Mouse (Mus musculus) lung, postnatal 36 days (tissue): ENCODE data around the gene Tlr9.

Source experiments
- DNase-seq: peaks from one replicate; pipeline ENCODE4 v3.0.0; 2022; ENCODE audit warnings: mixed read lengths

Gene Tlr9

DNA sequence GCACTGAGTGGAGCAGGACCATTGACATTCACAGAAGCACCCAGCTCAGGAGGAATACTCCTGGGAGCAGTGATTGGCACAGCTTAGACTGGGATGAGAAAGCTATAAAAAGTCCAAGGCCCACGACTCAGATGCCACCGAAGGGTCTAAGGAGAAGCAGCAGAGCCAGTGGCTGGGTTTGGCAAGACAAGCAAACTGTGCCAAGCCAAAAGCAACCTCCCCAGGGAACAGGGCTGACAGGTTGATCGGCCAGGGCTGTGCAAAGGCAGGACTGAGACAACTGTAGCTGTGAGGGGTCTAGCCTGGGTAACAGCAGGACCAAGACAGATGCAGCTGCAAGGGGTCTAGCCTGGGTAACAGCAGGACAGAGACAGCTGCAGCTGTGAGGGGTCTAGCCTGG lies 10.6 kb downstream of the Tlr9 start:
- no peak for DNase-seq

DNA sequence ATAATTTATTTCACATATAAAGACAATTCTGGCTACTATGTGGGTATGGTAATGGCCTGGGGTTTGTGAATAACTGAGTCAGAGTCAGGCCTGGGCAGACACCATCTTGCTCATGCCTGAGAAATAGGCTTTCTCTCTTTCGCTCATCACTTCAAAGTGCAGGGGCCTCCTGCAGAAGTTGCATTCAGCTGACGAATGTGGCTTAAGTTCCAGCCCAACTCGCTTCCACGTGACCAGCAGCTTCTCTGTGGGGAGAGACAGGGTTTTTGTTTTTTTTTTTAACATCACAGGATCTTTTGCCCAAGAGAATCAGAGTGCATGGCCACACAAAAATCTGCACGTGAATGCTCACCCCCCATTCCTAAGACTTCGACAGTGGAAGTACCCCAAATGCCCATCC lies 11.6 kb downstream of the Tlr9 start:
- no peak for DNase-seq

DNA sequence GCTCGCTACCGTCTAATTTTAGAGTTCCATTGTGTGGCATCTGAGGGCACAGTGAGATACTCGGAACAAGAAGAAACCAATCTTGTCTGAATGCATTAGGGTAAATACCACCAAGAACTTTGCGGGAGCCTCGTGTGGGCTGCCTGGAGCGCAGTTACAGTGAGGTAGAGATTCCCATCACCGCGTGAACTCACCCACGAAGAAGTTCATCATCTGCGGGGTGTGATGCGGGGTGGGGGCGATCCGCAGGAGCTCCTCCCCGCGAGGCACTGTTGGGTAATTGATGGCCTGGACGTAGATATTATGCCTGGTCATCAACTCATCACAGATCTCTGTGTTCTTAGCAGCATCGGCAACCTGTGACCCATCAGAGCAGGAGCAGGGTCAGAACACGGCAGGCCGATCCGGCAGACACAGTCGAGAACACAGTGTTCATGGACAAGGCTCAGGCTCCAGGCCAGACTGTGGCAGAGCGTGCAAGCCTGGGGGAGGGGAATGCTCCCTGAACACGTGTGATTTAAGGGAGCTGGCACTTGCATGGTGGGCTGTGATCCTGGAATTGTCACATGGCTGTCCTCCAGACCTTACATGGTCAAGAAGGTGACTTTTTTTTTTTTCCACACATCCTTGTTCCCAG lies 12.9 kb downstream of the Tlr9 start:
- peak; percentile 71 for DNase-seq

DNA sequence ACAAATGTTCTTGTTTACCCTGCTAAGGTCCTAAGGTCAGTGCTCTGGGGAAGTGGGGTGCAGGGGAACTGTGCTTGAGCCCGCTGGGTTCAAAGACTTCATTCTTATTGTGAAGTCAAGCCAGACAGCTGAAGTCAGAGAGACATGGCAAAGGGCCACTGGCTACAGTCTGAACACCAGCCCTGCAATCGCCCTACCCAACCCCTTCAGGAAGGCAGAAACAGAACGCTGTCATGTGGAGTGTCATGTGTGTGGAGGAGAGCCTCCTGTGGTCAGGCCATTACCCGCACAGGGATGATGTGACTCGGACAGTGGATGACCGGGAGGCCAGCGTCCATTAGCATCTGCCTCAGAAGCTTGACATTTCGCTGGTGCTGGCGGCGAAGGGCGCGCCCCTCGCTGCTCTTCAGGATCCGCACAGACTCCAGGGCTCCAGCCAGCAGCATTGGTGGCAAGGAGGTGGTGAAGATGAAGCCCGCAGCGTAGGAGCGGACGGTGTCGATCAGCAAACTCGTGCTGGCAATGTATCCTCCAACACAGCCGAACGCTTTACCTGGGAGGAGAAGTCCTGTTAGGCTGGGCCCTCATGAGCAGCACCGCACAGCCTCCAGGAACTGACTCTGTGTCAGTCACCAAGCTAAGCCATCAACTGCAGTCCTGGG lies 13.9 kb downstream of the Tlr9 start:
- DNase-seq = peak; percentile 67

DNA sequence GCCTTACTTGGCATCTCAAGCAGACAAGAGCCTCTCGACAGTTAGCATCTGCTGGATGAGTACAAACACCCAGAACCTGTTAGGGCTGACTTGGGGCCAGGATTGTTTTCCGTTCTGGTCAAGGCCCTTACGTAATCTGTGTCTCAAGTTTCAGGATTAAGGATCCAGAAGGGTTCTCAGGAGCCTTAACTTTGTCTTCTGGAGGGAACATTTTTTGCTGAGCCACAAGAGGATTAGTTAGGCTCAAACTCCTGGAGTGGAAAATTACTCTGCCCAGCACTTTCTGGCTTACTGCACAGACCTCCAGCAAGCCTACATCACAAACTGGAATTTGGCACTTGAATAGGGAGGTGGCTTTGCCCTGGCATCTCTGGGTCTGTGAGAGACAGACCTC lies 14.4 kb downstream of the Tlr9 start:
- peak; percentile 89 for DNase-seq

DNA sequence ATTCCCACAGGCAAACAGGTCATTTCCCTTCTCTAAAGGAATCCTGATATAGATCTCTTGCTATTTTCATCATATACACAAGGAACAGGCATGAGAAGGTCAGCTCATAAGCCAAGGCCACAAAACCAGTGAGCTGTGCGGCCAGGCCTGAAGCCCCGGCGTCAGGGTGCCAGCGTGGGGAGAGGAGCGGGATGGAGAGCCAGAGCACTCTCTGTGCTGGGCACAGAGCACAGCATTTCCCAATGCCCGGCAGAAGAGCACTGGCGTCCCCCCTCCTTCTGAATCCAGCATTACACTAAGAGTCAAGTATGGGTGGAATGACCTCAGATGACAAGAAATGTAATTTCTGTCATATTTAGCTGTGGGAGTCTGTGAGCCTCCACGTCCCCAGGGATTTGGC lies 15.0 kb downstream of the Tlr9 start:
- no peak for DNase-seq

DNA sequence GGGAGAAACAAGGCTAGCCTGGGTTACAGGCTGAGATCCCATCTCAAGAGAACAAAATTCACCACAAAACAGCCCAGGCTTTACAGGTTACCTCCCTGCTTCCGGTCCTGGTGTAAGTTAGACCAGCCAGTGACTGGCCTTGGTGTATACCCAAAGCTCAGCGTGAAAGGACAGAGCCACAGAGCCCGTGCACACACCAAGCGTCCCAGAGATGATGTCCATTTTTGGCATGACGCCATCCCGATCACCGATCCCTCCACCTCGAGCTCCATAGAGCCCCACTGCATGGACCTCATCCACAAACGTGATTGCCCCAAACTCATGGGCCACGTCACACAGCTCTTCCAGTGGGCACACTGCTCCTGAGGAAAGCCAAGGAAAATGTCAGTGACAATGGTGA lies 15.5 kb downstream of the Tlr9 start:
- DNase-seq = no peak

DNA sequence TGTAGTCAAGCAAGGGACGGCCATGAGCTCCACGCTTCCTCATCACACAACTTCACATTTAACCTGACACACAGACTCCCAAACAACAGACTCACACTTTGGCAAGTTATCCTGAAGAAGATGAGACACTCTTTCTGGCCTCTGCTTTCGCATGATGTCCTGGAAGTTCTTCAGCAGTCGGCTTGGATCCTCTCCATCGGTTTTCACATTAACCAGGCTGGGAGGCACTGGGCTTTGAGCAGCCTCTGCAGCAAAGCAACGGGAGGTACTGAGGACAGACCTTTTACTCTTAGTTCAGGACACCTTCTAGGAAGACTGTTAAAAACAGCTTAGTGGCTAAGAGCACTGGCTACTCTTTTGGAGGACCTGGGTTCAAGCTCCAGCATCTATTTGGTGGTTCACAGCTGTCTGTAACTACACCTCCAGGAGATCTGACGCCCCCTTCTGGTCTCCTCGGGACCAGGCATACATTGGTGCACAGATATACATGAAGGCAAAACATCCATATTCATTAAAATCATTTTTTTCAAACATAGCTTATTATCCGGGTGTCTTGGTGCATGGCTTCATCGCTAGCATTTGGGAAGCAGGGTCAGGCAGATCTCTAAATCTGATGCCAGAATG lies 19.3 kb downstream of the Tlr9 start:
- DNase-seq = no peak

DNA sequence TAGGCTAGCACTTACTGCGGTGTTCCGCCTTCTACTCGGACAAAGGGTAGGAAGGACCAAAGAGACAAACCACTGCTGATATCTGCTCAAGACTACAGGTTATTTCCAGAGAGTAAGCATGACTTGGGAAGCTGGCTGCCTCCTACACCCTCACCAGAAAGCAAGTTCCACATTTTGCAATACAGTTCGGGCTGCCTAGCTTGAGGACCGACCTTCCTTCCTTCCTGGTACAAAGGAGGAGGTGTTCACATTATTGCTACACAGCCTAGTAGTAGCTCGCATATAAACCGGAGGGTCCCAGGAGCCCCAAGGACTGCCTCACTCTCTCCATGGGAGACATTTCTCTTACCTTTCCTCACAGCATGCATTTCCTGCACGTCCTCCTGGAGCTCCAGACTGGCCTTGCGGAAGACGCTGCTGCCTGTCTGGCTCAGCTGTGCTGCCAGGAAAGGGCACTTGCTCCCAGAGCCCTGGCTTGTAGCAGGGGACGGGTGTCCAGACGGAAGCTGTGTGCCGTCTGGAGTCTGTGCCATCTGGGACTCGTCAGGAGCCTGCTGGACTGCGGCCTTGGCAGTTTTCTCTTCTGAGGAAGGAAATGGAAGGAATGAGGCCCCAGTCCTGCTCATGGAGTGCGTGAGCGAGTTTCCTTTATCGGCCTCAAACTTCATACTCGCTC lies 20.6 kb downstream of the Tlr9 start:
- peak; percentile 68 for DNase-seq

DNA sequence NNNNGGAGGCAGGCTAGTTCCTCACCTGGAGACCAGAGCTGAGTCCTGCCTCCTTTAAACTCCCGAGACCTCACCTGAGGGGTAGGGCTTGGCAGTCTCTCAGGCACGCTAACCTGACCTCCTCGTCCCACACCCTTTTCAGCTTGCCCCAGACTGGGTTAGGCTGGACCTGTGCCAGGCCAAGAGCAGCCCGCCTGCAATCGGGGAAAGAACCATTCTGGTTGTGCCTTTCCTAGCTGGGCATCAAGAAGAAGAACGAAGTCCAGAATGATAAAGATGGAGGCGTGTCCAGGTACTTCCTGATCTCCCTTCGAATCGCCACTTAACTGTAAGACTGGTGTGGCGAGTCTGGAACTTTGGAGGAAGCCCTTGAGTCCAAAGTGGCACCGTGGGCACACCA lies 27.2 kb downstream of the Tlr9 start:
- DNase-seq = peak; percentile 75

DNA sequence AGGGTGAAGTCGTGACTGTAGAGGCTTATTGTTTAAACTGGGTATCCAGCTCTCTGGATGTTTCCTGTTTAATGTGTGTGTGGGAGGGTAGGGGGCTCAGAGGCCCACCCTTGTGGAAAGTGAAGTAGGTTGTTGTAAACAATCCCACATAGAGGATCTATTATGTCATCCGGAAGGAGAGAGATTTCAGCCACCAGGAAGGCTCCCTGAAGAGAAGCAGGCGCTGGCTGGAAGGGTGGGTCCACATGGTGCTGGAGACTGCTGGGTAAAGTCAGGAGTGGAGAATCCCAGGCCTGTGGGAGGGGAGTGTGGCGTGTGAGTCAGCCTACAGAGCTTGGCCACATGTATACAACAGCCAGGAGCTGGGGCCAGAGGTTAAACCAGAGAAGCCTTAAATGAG lies 27.8 kb downstream of the Tlr9 start:
- peak; percentile 85 for DNase-seq

DNA sequence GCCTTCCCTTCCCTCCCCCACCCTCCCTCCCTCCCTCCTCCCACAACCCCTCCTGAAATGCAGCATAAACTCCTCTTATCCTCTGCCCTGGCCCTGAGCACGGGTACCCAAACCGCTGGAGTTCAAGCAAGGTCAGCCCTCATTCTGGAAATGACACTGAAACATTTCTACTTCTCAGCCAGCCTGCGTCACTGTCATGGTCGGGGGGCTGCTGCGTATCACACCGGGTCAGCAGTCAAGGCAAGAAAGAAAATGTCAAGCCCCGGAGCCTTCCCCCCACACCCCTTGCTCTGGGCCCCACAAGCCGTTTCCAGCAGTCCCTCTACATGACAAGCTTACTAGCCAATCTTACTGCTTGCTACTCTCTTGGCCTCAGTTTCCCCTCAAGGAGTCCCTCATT lies 28.7 kb downstream of the Tlr9 start:
- no peak for DNase-seq

DNA sequence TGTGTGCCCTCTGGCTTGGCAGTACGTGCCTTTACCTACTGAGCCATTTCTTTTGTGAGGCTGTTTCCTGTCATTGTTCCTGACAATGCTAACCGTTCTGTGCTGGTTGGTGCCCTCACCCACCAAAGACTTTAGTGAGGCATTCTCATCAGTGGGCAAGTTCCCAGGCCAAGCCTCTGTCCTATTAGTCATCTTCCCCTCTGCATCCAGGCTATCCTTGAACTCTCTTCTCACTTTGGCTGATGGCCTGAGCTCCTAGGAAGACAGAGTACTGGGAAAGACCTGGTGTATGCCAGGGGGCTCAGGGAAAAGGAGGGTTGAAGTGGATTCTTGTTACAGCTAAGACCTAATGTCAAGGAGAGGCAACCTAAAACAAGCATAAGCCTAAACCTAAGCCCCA lies 31.6 kb downstream of the Tlr9 start:
- DNase-seq = no peak

DNA sequence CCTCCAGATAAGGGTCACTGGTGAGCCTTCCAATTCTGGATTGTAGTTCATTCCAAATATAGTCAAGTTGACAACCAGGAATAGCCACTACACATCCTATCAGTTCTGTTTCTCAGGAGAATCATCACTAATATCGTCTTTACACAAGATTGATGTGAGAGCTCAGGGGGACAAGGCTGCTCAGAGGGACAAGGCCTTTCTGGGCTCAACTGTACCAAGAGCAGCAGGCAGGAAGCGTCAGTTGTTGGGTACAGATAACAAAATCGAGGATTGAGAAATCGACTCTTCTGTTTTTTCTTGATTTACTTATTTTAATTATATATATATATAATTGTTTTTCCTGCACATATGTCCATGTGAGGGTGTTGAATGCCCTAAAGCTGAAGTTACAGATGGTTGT lies 36.0 kb downstream of the Tlr9 start:
- no peak for DNase-seq

DNA sequence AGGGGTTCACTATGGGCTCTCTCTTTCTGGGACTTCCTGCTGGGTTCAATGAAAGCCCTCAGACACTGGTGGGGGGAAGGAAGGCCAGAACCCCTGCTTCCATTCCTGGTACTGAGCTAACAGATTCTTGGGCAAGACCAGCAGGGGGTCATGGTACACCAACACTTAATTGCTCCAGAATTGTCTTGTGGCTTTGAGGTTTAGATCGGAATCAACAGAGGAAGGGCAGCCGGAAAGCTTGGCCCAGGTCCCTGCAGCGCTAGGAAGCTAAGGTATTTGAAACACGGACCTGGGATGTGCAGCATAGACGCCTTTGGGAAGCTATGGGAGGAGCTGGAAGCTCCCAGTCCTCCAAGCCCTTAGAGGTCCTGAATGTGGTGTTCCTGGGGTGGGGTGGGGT lies 36.6 kb downstream of the Tlr9 start:
- peak; percentile 53 for DNase-seq

DNA sequence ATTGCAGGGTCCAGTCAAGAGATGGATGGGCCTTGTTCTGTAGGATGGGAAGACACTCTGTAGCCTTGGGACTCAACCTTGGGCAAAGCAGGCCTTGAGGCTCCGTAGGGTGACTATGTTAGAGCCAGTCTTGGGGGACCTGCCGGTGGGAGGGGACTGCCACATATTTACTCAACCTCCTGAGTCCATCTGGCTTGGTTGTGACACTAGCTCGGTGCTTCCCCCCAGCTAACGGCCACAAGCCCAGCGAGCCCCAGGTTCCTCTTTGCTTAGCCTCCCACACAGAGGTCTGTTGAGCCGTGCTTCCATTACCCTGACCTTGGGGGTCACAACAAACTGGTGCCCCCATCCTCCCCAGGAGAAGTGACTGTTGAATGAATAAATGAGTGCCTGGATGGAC lies 38.7 kb downstream of the Tlr9 start:
- peak; percentile 52 for DNase-seq

DNA sequence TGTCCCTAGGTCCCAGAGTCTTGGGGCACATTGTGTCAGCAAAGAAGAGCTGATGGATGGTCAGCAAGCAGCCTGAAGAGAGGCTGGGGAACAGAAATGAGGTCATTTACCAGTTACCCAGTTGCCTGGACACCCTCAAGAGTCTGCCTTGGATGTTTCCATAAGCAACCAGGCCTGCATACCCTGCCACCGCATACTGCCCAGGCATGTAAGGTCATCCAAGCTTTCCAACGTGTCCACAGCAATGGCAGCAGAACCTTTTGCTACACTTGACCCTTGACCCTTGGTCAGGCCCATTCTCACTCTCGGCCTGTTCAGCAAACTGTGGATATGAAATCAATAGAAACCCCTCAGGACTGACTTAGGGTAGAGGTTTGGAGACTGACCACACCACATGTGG lies 39.1 kb downstream of the Tlr9 start:
- DNase-seq = no peak

DNA sequence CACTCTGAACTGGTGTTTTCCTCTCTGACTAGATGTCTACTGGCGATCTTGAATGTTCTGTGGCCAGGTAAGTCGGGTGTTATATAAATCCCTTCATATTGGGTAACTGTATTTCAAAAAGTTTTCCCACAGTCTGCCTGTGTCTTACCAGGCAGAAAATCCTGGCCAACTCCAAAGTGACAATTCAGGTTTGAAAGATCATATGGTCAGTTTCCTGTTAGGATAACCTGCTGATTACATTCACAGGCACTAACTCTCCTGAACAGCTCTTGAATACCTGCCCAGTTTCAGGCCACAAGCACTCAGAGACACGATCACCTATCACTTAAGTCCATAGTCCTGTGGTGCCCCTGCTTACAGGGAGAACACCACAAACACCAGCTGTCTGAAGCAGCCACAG lies 39.7 kb downstream of the Tlr9 start:
- peak; percentile 56 for DNase-seq

DNA sequence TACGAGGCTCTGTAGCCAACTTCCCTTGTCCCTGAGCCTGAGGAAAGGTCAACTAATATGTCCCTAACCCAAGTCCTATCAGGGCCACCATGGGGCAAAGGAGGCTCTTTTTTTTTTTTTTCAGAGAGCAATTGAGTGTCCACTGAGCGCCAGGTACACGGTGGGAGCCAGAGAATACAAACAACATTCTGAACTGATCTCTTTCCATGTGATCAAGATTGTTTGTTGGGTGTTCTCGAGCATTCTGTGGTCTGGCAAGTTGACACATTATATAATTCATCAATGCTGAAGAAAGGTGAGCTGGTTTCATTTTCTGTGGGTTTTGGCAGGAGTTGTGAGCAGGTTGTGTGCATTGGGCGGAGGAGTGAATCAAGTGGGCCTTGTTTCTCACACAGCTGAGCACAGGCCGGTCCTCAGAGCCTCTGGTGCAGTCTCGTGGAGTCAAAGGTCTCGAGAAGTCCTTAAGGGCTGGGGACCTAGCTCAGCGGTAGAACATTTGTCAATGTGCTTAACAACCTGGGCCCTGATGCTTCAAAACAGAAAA lies 41.1 kb downstream of the Tlr9 start:
- DNase-seq = peak; percentile 87

DNA sequence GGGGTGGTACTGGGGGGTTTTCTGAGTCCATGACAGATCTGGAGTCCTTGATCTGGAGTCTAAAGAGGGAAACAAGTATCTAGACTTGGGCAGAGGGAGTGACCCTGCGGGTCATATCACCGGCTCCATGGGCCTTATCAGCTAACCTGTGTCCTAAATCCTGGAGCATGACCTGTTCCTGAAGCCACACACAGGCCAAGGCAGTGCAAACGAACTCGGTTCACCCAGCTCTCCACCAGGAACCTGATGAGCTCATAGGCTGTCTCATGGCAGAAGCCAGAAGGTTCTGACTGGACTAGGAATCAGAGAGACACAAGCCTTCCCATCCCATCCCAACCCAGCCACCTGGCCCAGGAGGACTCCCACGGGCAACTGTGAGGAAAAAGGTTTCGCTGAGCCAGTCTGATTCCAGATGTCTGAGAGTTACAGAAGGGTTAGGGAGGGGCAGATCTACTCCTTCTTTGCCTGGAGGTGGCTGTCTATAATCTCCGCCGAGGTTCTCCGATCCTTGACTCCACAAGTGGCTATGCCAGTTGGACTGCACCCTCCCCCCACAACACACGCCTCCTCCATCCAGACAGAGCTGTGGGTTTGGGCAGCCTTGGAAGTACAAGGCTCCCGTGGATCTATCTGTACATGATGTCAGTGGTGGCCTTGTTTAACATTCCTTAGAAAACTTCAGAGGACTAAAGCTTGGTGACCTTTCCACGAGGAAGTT lies 43.1 kb downstream of the Tlr9 start:
- DNase-seq = peak; percentile 71

DNA sequence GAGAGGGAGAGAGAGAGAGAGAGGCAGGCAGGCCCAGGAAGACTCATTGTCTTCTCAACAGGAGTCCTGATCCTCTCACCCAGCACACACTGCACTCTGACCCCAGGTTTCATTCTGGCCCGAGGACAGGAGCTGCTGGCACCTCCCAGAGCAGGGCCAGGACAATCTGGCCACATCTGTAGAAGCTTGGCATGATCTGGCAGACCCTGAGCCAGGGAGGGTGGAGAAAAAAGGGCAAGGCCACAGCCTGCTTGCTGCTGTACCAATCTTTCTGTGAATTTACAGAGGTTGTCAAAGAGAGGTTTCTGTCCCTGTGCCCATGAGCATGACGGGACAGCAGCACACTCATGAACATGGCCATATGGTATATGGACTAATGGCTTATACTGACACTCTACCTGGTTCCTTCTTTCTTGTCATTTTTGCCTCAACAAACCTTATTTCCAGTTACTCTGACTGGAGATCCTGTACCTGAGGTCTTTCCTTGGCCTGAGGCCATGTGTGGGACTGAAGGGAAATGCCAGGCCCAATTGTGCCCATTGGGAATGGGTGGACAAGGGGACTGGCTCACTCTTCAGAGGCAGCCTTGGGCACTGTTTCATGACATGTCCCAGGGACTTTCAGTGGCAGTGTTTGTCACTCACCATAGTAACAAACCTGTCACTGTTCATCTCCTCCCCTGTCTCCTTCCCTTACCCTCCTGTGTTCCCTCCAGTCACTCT lies 44.7 kb downstream of the Tlr9 start:
- no peak for DNase-seq

DNA sequence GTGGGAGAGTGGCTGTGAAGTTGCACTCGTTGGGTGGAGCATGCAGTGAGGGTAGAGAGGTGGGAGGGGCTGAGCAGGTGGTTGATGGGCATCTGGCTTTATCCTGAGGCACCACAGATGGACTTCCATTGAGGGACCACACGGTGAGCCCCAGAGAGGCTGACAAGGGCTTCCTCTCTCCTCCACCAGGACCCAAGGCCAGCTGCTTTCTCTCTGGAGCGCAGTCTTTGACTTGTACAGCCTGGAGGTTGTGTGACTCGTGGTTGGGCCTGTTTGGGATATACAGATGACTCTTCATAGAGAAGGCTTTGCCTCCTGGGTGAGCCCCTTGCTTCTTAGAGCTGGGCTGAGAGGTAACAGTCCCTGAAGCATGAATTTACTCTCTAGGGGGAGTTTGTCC lies 46.0 kb downstream of the Tlr9 start:
- no peak for DNase-seq
